Mouse (Mus musculus): ENCODE data around the gene Tspoap1. TPM values are rescaled to one million over a fixed set of nuclear protein-coding genes. Genes with fewer than 3 reads are reported as not detected.
A peak's percentile ranks its signal among the peaks of the same experiment; 100 is the strongest.

Tspoap1 gene
- 100 to 1,000 TPM; 145 to 183 (median 166) TPM for total RNA-seq (2022)

- DNase-seq (ENCODE audit: low spot score in 2 of 2): peak; percentile 74 to 76
Measured at GRCm38 (mm10) chr11:87760301-87761081, at the start of gene Tspoap1. Tspoap1 (plus strand) TSS chr11:87760541.

GRCm38 (mm10) chr11:87712188-87712587 lies 48.2 kb upstream of the Tspoap1 start:
- DNase-seq (ENCODE audit: low spot score in 2 of 2): no peak

- no peak for DNase-seq (ENCODE audit: low spot score in 2 of 2)
Measured at GRCm38 (mm10) chr11:87715999-87716398, 44.3 kb upstream of the Tspoap1 start.

GRCm38 (mm10) chr11:87719526-87719925 lies 40.8 kb upstream of the Tspoap1 start:
- DNase-seq (ENCODE audit: low spot score in 2 of 2): no peak

GRCm38 (mm10) chr11:87720324-87720723 lies 40.0 kb upstream of the Tspoap1 start:
- DNase-seq (ENCODE audit: low spot score in 2 of 2): no peak

GRCm38 (mm10) chr11:87720839-87721238 lies 39.5 kb upstream of the Tspoap1 start:
- no peak for DNase-seq (ENCODE audit: low spot score in 2 of 2)

- DNase-seq (ENCODE audit: low spot score in 2 of 2): no peak
Measured at GRCm38 (mm10) chr11:87722168-87722567, 38.2 kb upstream of the Tspoap1 start.

GRCm38 (mm10) chr11:87722891-87723290 lies 37.5 kb upstream of the Tspoap1 start:
- DNase-seq (ENCODE audit: low spot score in 2 of 2): no peak

GRCm38 (mm10) chr11:87725515-87725914 lies 34.8 kb upstream of the Tspoap1 start:
- DNase-seq (ENCODE audit: low spot score in 2 of 2): no peak

GRCm38 (mm10) chr11:87725964-87726562 lies 34.3 kb upstream of the Tspoap1 start:
- no peak for DNase-seq (ENCODE audit: low spot score in 2 of 2)

- DNase-seq (ENCODE audit: low spot score in 2 of 2): no peak
Measured at GRCm38 (mm10) chr11:87727021-87727420, 33.3 kb upstream of the Tspoap1 start.

GRCm38 (mm10) chr11:87727471-87727870 lies 32.9 kb upstream of the Tspoap1 start:
- DNase-seq (ENCODE audit: low spot score in 2 of 2): no peak

- DNase-seq (ENCODE audit: low spot score in 2 of 2): no peak
Measured at GRCm38 (mm10) chr11:87728850-87729592, 31.3 kb upstream of the Tspoap1 start.

GRCm38 (mm10) chr11:87729593-87730185 lies 30.7 kb upstream of the Tspoap1 start:
- no peak for DNase-seq (ENCODE audit: low spot score in 2 of 2)

GRCm38 (mm10) chr11:87730652-87731310 lies 29.6 kb upstream of the Tspoap1 start:
- DNase-seq (ENCODE audit: low spot score in 2 of 2): no peak

GRCm38 (mm10) chr11:87734346-87734745 lies 26.0 kb upstream of the Tspoap1 start:
- no peak for DNase-seq (ENCODE audit: low spot score in 2 of 2)

- DNase-seq (ENCODE audit: low spot score in 2 of 2): no peak
Measured at GRCm38 (mm10) chr11:87735691-87736090, 24.6 kb upstream of the Tspoap1 start.

- peak in 1 of 2 experiments; percentile 36 for DNase-seq (ENCODE audit: low spot score in 2 of 2)
Measured at GRCm38 (mm10) chr11:87736647-87737134, 23.6 kb upstream of the Tspoap1 start.

GRCm38 (mm10) chr11:87737175-87737740 lies 23.1 kb upstream of the Tspoap1 start, which contains the start of gene Supt4a:
Supt4a (plus strand) TSS chr11:87737552.
- peak; percentile 85 to 88 for DNase-seq (ENCODE audit: low spot score in 2 of 2)

GRCm38 (mm10) chr11:87743691-87744090 lies 16.6 kb upstream of the Tspoap1 start:
- no peak for DNase-seq (ENCODE audit: low spot score in 2 of 2)

GRCm38 (mm10) chr11:87744964-87745363 lies 15.4 kb upstream of the Tspoap1 start:
- DNase-seq (ENCODE audit: low spot score in 2 of 2): no peak
